Mouse (Mus musculus) heart, embryonic 14.5 days (tissue): ENCODE measurements around the gene Pigg. TPM values are rescaled to one million over a fixed set of nuclear protein-coding genes. Genes with fewer than 3 reads are reported as not detected.
"Not testable (repeated sequence)": the region's sequence is repeated elsewhere in the genome, so short reads cannot be mapped to it uniquely, and the experiment has no call there.

Experiments
- ATAC-seq: fragments of 200-750 bp; cut with Nextera tagmentation; 2 replicates; pipeline ENCODE4 v1.8.0; 2017; ENCODE audit warnings: low read depth, moderate TSS enrichment; ENCODE audit not compliant: insufficient number of reproducible peaks, insufficient read depth, low FRiP score
- H3K27ac ChIP-seq, 2 experiments: fragments of 200-500 bp in 1 of 2; fragments of 300-500 bp in 1 of 2; sonication (generic) in 1 of 2; replicated peaks in 1 of 2; 2 replicates each; pipeline ENCODE4 v1.5.1; 2012 to 2014; ENCODE audit warnings: low read depth in 2 of 2, low read length in 2 of 2, control low read depth in 1 of 2, mild to moderate bottlenecking in 1 of 2, mixed read lengths in 1 of 2; ENCODE audit not compliant: control insufficient read depth in 1 of 2, insufficient read depth in 1 of 2
- H3K27me3 ChIP-seq: fragments of 300-500 bp; sonication (generic); 2 replicates; pipeline ENCODE4 v1.6.1; 2014; ENCODE audit warnings: mild to moderate bottlenecking, low read length, control low read depth; ENCODE audit not compliant: control insufficient read depth, insufficient read depth
- H3K36me3 ChIP-seq: fragments of 300-500 bp; sonication (generic); 2 replicates; pipeline ENCODE4 v1.6.1; 2014; ENCODE audit warnings: mild to moderate bottlenecking, control low read depth, low read length, mixed read lengths; ENCODE audit not compliant: control insufficient read depth, insufficient read depth
- H3K4me1 ChIP-seq, 2 experiments: fragments of 200-500 bp in 1 of 2; fragments of 300-500 bp in 1 of 2; sonication (generic) in 1 of 2; 2 replicates each; pipeline ENCODE4 v1.6.1; 2012 to 2014; ENCODE audit warnings: low read length in 2 of 2, control low read depth in 1 of 2, mixed read lengths in 1 of 2; ENCODE audit not compliant: control insufficient read depth in 2 of 2, insufficient read depth in 2 of 2
- H3K4me2 ChIP-seq: fragments of 300-500 bp; sonication (generic); 2 replicates; pipeline ENCODE4 v1.6.1; 2014; ENCODE audit warnings: mild to moderate bottlenecking, low read length
- H3K4me3 ChIP-seq, 2 experiments: fragments of 200-500 bp in 1 of 2; fragments of 300-500 bp in 1 of 2; sonication (generic) in 1 of 2; 2 replicates each; pipeline ENCODE4 v1.5.1; 2012 to 2014; ENCODE audit warnings: low read length in 2 of 2, mild to moderate bottlenecking in 2 of 2, control low read depth in 1 of 2, low read depth in 1 of 2, moderate library complexity in 1 of 2; ENCODE audit not compliant: control insufficient read depth in 1 of 2, insufficient read depth in 1 of 2
- H3K9ac ChIP-seq: fragments of 300-500 bp; sonication (generic); 2 replicates; pipeline ENCODE4 v1.6.1; 2014; ENCODE audit warnings: mild to moderate bottlenecking, low read length
- H3K9me3 ChIP-seq: fragments of 300-500 bp; sonication (generic); 2 replicates; pipeline ENCODE4 v1.6.1; 2016; ENCODE audit warnings: low read length, control low read depth; ENCODE audit not compliant: control insufficient read depth
- WGBS: fragments of 180-500 bp; shearing (Covaris S2); extraction: QIAGEN DNeasy Blood & Tissue Kit; methylation state at CpG from one replicate; pipeline ENCODE4 v1.1.7; 2014; 5-methylcytosine and 5-hydroxymethylcytosine counted together
- polyA plus RNA-seq: library from polyadenylated mRNA; unstranded; fragments of >200 nt; fragmentation: Nextera tagmentation; extraction: Ambion mirVana; gene quantifications from 2 replicates; pipeline ENCODE4 v1.2.1, GENCODE M21; 2014

The Pigg gene
- polyA plus RNA-seq, 1 experiment from 2014 or later, result 3.6 TPM

DNA sequence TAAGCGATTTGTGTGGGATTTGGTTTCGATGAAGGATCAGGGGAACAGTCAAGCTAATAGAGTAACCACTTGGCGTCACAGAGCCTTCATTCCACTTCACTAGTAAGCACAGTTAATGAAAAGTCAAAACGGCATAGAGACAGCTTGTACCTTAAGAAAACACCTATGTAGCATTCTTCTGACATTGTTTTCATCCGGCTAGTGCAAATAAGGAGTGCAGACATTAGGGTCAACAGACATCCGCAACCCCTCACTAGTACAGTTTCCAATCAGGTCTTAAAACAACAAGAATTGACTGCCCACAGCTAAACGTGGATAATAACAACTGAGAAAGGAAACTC is 42.6 kb upstream of the Pigg start:
- peak overlapping the region in 1 of 2 experiments; percentile 22; a peak in 1 of 4 replicates for H3K27ac ChIP-seq
- H3K9me3 ChIP-seq, result no peaks in the 10 kb centered on the region
- no peaks in the 10 kb centered on the region for H3K27me3 ChIP-seq
- H3K9ac ChIP-seq, result peak overlapping the region; percentile 94
- 5% methylated on average over 7 of the region's 7 CpGs for WGBS
- no peak for ATAC-seq
- H3K4me1 ChIP-seq, result peaks cover 3 to 26% of the 10 kb centered on the region in 2 experiments; a peak in 3 of 4 replicates
- peaks cover 10% of the 10 kb centered on the region for H3K36me3 ChIP-seq
- peak overlapping the region; percentile 81 to 95 for H3K4me3 ChIP-seq
- H3K4me2 ChIP-seq, result peak overlapping the region; percentile 95

DNA sequence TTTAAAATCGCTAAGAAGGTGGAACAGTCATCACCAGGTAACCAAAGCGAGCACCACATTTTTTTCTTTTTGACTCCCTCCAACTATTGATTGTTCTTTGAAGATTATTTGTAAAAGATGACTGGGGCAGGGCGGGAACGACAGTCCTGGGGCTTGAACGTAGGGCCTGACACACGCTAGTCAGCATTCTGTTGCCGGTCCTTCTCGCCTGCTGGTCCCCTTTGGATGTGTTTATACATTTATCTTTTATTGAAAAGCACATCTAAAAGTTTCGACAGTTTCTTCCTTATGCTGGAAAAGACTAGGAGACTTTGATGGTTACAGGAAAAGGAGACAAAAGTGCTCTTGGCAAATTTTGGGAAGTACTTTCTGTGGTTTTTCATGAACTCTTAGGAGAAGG is 42.0 kb upstream of the Pigg start:
- Histone ChIP-seq H3K9ac (peak overlapping the region; percentile 94), H3K4me1 (peaks cover 3 to 26% of the 10 kb centered on the region in 2 experiments; a peak in 3 of 4 replicates), H3K4me2 (peak overlapping the region; percentile 95), H3K9me3 (no peaks in the 10 kb centered on the region), H3K36me3 (peaks cover 15% of the 10 kb centered on the region), H3K4me3 (peak overlapping the region; percentile 81 to 95), H3K27me3 (no peaks in the 10 kb centered on the region), H3K27ac (no peak overlapping the region)
- WGBS, result 33% methylated on average over 9 of the region's 9 CpGs
- no peak for ATAC-seq

DNA sequence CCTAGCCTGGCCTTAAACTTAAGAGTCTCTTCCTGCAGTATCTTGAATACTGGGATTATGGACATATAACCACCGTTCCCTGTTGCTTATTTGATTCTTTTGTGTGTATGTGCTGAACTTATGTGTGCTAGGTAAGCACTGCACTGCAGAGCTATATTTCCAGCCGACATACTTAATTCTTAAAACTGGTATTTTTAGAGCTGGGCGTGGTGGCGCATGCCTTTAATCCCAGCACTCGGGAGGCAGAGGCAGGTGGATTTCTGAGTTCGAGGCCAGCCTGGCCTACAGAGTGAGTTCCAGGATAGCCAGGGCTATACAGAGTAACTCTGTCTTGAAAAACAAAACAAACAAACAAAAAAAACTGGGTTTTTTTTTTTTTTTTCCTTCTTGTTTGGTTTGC is 41.1 kb upstream of the Pigg start:
- peaks cover 3 to 26% of the 10 kb centered on the region in 2 experiments; a peak in 3 of 4 replicates for H3K4me1 ChIP-seq
- WGBS, result 90% methylated on average over 6 of the region's 6 CpGs
- not testable (repeated sequence) for ATAC-seq, H3K9me3 ChIP-seq, H3K27ac ChIP-seq, H3K27me3 ChIP-seq, H3K9ac ChIP-seq
- peak overlapping the region; percentile 95 for H3K4me2 ChIP-seq
- H3K36me3 ChIP-seq, result peaks cover 24% of the 10 kb centered on the region
- peak overlapping the region in 1 of 2 experiments; percentile 81; a peak in 1 of 4 replicates for H3K4me3 ChIP-seq

DNA sequence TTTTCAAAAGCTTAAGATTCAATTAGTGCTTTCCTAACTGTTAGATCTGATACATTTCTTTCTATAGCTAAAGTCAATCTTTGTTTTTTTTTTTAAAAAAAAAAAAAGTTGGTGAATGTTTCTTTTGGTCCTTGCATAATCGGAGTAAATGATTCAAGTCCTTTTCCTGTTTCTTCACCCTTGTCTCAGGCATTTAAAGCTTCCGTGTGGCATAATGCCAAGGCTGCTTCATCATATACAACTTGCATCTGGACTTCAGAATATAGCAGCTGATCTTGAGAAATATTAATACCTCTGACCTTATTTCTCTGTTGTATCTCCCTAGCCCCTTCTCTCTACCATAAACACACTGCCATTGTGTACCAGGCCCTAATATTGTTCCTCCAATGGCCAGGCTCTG is 25.5 kb upstream of the Pigg start:
- Histone ChIP-seq H3K9ac (no peak overlapping the region), H3K27me3 (no peaks in the 10 kb centered on the region), H3K4me2 (no peak overlapping the region), H3K27ac (no peak overlapping the region), H3K36me3 (no peaks in the 10 kb centered on the region), H3K4me1 (no peaks in the 10 kb centered on the region), H3K9me3 (peaks cover 12% of the 10 kb centered on the region; the same call in 1 of the 2 replicates), H3K4me3 (no peak overlapping the region)
- no peak for ATAC-seq
- WGBS, result 68% methylated on average over 2 of the region's 2 CpGs

DNA sequence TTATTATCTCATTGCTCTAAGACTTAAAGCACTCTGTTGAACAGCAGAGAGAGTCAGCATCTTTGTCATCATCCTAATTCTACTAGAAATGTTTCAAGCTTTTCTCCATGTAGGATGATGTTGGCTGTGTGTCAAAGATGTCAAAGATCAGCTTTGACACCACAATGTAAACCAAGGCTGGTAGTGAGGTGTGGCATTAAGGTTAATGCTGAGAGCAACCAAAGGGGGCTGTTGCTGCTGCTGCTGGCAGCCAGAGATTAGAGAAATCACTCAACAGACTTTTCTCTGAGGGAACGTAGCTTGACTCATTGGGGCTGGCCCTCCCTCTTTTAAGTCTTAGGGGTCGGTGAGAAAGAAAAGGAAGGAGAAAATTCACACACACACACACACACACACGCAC is 10.8 kb upstream of the Pigg start:
- no peak for ATAC-seq

DNA sequence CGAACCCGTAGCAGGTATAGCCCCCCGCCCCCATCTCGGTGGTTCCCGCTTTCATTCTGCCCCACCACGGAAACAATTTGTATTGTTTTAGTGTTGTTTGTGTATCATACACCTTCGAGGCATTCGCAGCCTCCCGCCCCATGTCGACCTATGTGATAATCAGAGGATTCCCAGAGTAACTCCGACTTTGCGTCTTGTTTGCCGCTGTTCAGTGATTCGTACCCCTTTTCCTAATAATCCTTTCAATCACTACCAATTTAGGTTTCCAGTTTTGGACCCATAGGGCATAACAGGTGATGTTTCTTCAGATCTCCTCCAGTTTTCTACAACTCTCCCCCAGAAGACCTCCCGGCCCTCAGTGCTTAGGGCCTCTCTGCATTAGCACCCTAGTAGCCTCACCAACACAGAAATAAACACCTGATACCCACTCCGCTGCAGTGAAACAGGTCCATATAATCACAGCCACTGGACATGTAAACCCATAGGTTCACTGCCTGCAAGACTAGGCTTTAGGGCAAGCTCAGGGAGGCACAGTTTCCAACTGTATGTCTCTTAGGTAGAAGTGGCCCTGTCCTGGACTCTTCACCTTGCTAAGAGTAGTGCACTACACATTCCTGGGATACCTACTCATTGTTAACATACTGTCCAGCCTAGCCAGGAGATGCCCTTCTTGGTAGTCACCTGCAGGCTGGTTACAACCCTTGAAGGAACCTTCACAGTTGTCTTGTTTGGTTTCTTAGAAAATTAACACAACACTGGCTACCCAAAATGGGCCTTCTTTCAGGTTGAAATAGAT is 854 bp downstream of the Pigg start:
- peak overlapping the region in 1 of 2 experiments; percentile 81; a peak in 1 of 4 replicates for H3K27ac ChIP-seq
- 5% methylated on average over 16 of the region's 16 CpGs for WGBS
- peak overlapping the region; percentile 70 to 78 for H3K4me3 ChIP-seq

More for the DNA sequence above, 10.8 kb upstream of the Pigg start:
- H3K4me3 ChIP-seq, result no peak overlapping the region
- H3K9ac ChIP-seq, result no peak overlapping the region
- no peak overlapping the region for H3K4me2 ChIP-seq
- H3K27ac ChIP-seq, result no peak overlapping the region
- no peaks in the 10 kb centered on the region for H3K36me3 ChIP-seq
- no peaks in the 10 kb centered on the region for H3K27me3 ChIP-seq
- H3K4me1 ChIP-seq, result no peaks in the 10 kb centered on the region
- WGBS, result 56% methylated on average over 3 of the region's 3 CpGs
- H3K9me3 ChIP-seq, result no peaks in the 10 kb centered on the region

DNA sequence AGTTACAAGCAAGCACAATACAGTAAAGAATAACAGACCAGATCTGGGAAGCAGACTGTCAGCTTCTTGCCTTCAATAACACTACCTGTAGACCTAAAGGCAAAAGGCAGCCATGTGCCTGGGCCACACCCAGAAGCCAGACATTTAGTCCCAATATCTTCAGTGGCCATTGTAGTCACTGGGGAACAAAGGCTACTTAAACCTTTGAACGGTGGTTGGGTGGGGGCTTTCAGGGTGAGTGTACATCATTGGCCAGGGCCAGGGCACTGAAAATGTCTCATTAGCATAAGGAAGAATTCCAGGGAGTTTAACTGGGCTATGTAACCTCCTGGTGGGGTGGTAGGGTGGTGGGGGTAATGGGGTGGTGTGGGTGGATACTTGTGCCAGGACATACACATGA is 18.6 kb downstream of the Pigg start:
- H3K36me3 ChIP-seq, result peaks cover 71% of the 10 kb centered on the region
- WGBS, result 91% methylated on average over 1 of the region's 1 CpGs
- no peaks in the 10 kb centered on the region for H3K4me1 ChIP-seq
- no peak overlapping the region for H3K4me3 ChIP-seq
- H3K9ac ChIP-seq, result no peak overlapping the region
- H3K27ac ChIP-seq, result no peak overlapping the region
- H3K27me3 ChIP-seq, result no peaks in the 10 kb centered on the region
- no peak for ATAC-seq
- no peaks in the 10 kb centered on the region for H3K9me3 ChIP-seq
- no peak overlapping the region for H3K4me2 ChIP-seq

More for the DNA sequence above, 854 bp downstream of the Pigg start:
- no peaks in the 10 kb centered on the region for H3K27me3 ChIP-seq
- H3K9ac ChIP-seq, result peak overlapping the region; percentile 82
- H3K4me1 ChIP-seq, result peaks cover 2 to 5% of the 10 kb centered on the region in 2 experiments; a peak in 2 of 4 replicates
- peak overlapping the region; percentile 95 for H3K4me2 ChIP-seq
- 0 out of 2 replicates have a peak, but pooled peaks cover 2% of the 10 kb centered on the region for H3K9me3 ChIP-seq
- H3K36me3 ChIP-seq, result peaks cover 13% of the 10 kb centered on the region; the same call in 1 of the 2 replicates
- ATAC-seq, result no peak
